Mouse (Mus musculus) kidney, adult 2 months (tissue): ENCODE measurements at regions not wholly inside any gene's neighbourhood (a gene's known extent, or its start where the extent isn't known, plus 50 kb on each side); places are given as distances from the start of the nearest gene placed in this dataset.

ENCODE experiments used
- DNase-seq: peaks from one replicate; pipeline ENCODE4 v3.0.0; 2021
- H3K27ac ChIP-seq: fragments of 200-500 bp; 2 replicates; pipeline ENCODE4 v1.5.1; 2012; ENCODE audit warnings: low read depth, low read length, control low read depth, inconsistent platforms; ENCODE audit not compliant: insufficient read depth
- H3K27me3 ChIP-seq: fragments of 200-500 bp; replicated peaks from 2 replicates; pipeline ENCODE4 v1.6.1; 2012; ENCODE audit warnings: mild to moderate bottlenecking, moderate library complexity, low read length, inconsistent platforms; ENCODE audit not compliant: control insufficient read depth, insufficient read depth
- H3K36me3 ChIP-seq: fragments of 200-500 bp; 2 replicates; pipeline ENCODE4 v1.6.1; 2012; ENCODE audit warnings: mild to moderate bottlenecking, moderate library complexity, low read length, inconsistent platforms; ENCODE audit not compliant: control insufficient read depth, insufficient read depth
- H3K4me1 ChIP-seq: fragments of 200-500 bp; 2 replicates; pipeline ENCODE4 v1.6.1; 2011; ENCODE audit warnings: low read length; ENCODE audit not compliant: control insufficient read depth, insufficient read depth
- H3K4me3 ChIP-seq: fragments of 200-500 bp; 2 replicates; pipeline ENCODE4 v1.5.1; 2011; ENCODE audit warnings: mild to moderate bottlenecking, low read depth, low read length, control low read depth; ENCODE audit not compliant: insufficient read depth
- CTCF ChIP-seq: fragments of 200-500 bp; conservative IDR thresholded peaks from 2 replicates; pipeline ENCODE4 v1.5.1; 2011; ENCODE audit warnings: low read depth, mild to moderate bottlenecking, control low read depth, low read length, moderate library complexity, mixed read lengths; ENCODE audit not compliant: insufficient read depth, insufficient read length
- POLR2A ChIP-seq: fragments of 200-500 bp; IDR thresholded peaks from one replicate; pipeline ENCODE4 v1.6.1; 2011; ENCODE audit warnings: low read depth, low read length, control low read depth
- WGBS: fragments of 180-500 bp; shearing (Covaris S2); methylation state at CpG from one replicate; pipeline ENCODE4 v1.1.7; 2018; 5-methylcytosine and 5-hydroxymethylcytosine counted together

GRCm38 (mm10) chr4:131381063-131381462 lies 436.9 kb downstream of the Matn1 start:
- no peak for TF ChIP-seq POLR2A
- no peak for TF ChIP-seq CTCF
- H3K27ac ChIP-seq: no peak overlapping the region

GRCm38 (mm10) chr4:131381529-131381928 lies 437.3 kb downstream of the Matn1 start:
- Histone ChIP-seq H3K27ac (no peak overlapping the region), H3K36me3 (no peaks in the 10 kb centered on the region), H3K4me3 (no peak overlapping the region), H3K27me3 (no peaks in the 10 kb centered on the region), H3K4me1 (no peaks in the 10 kb centered on the region)
- 79% methylated on average over 7 of the region's 7 CpGs for WGBS
- TF ChIP-seq POLR2A (no peak), CTCF (no peak)
- DNase-seq: no peak

More at GRCm38 (mm10) chr4:131381063-131381462, 436.9 kb downstream of the Matn1 start:
- Histone ChIP-seq H3K36me3 (no peaks in the 10 kb centered on the region), H3K4me3 (no peak overlapping the region), H3K4me1 (no peaks in the 10 kb centered on the region), H3K27me3 (no peaks in the 10 kb centered on the region)
- DNase-seq: no peak
- WGBS: 33% methylated on average over 9 of the region's 9 CpGs

- DNase-seq: no peak
- no peak for TF ChIP-seq CTCF
- no peak for TF ChIP-seq POLR2A
- Histone ChIP-seq H3K27ac (no peak overlapping the region), H3K4me3 (no peak overlapping the region), H3K27me3 (no peaks in the 10 kb centered on the region), H3K4me1 (no peaks in the 10 kb centered on the region), H3K36me3 (no peaks in the 10 kb centered on the region)
- WGBS: 70% methylated on average over 5 of the region's 5 CpGs
Measured at GRCm38 (mm10) chr4:131383862-131384261, 439.7 kb downstream of the Matn1 start.

- H3K36me3 ChIP-seq: no peaks in the 10 kb centered on the region
- no peaks in the 10 kb centered on the region for H3K4me1 ChIP-seq
- WGBS: 77% methylated on average over 10 of the region's 10 CpGs
- no peaks in the 10 kb centered on the region for H3K27me3 ChIP-seq
- TF ChIP-seq CTCF (no peak), POLR2A (no peak)
- H3K27ac ChIP-seq: no peak overlapping the region
- DNase-seq: no peak
- no peak overlapping the region for H3K4me3 ChIP-seq
Measured at GRCm38 (mm10) chr4:131386961-131387360, 442.8 kb downstream of the Matn1 start.

GRCm38 (mm10) chr4:131391119-131391923 lies 446.8 kb downstream of the Ptpru start:
- 44% methylated on average over 10 of the region's 10 CpGs for WGBS
- Histone ChIP-seq H3K27ac (no peak overlapping the region), H3K27me3 (no peaks in the 10 kb centered on the region), H3K36me3 (no peaks in the 10 kb centered on the region), H3K4me1 (no peaks in the 10 kb centered on the region), H3K4me3 (no peak overlapping the region)
- DNase-seq: no peak
- TF ChIP-seq CTCF (no peak), POLR2A (no peak)

- no peak overlapping the region for H3K27ac ChIP-seq
- H3K4me3 ChIP-seq: no peak overlapping the region
- no peaks in the 10 kb centered on the region for H3K4me1 ChIP-seq
- no peaks in the 10 kb centered on the region for H3K36me3 ChIP-seq
- no peak for DNase-seq
- no peaks in the 10 kb centered on the region for H3K27me3 ChIP-seq
- TF ChIP-seq POLR2A: no peak
- TF ChIP-seq CTCF: no peak
- WGBS: 78% methylated on average over 3 of the region's 3 CpGs
Measured at GRCm38 (mm10) chr4:131391924-131392297, 446.2 kb downstream of the Ptpru start.

GRCm38 (mm10) chr4:131392478-131392877 lies 445.6 kb downstream of the Ptpru start:
- no peaks in the 10 kb centered on the region for H3K4me1 ChIP-seq
- H3K27ac ChIP-seq: no peak overlapping the region
- TF ChIP-seq CTCF: no peak
- TF ChIP-seq POLR2A: no peak
- DNase-seq: no peak
- no peaks in the 10 kb centered on the region for H3K36me3 ChIP-seq
- no peaks in the 10 kb centered on the region for H3K27me3 ChIP-seq
- H3K4me3 ChIP-seq: no peak overlapping the region
- WGBS: 82% methylated on average over 3 of the region's 3 CpGs
